Mouse (Mus musculus) hindbrain, postnatal 0 days (tissue): ENCODE measurements at regions not wholly inside any gene's neighbourhood (a gene's known extent, or its start where the extent isn't known, plus 50 kb on each side); places are given as distances from the start of the nearest gene placed in this dataset.

Experiments
- ATAC-seq: fragments of 200-750 bp; cut with Nextera tagmentation; 2 replicates; pipeline ENCODE4 v1.8.0; 2017; ENCODE audit warnings: mild to moderate bottlenecking, moderate TSS enrichment, moderate library complexity
- DNase-seq: peaks from one replicate; pipeline ENCODE4 v3.0.0-alpha.2; 2015; ENCODE audit warnings: low spot score
- H3K27ac ChIP-seq: fragments of 300-500 bp; sonication (generic); 2 replicates; pipeline ENCODE4 v1.5.1; 2014; ENCODE audit warnings: mild to moderate bottlenecking
- H3K27me3 ChIP-seq: fragments of 300-500 bp; sonication (generic); 2 replicates; pipeline ENCODE4 v1.6.1; 2014; ENCODE audit warnings: low read length, mixed read lengths; ENCODE audit not compliant: insufficient read depth
- H3K36me3 ChIP-seq: fragments of 300-500 bp; sonication (generic); 2 replicates; pipeline ENCODE4 v1.6.1; 2014; ENCODE audit warnings: low read length, mixed read lengths; ENCODE audit not compliant: insufficient read depth
- H3K4me1 ChIP-seq: fragments of 300-500 bp; sonication (generic); 2 replicates; pipeline ENCODE4 v1.6.1; 2014; ENCODE audit warnings: antibody characterized with exemption, low read length, mixed read lengths; ENCODE audit not compliant: insufficient read depth
- H3K4me2 ChIP-seq: fragments of 300-500 bp; sonication (generic); 2 replicates; pipeline ENCODE4 v1.6.1; 2014; ENCODE audit warnings: low read depth, mild to moderate bottlenecking, low read length, moderate library complexity, mixed read lengths
- H3K4me3 ChIP-seq: fragments of 300-500 bp; sonication (generic); 2 replicates; pipeline ENCODE4 v1.5.1; 2014; ENCODE audit warnings: low read length
- H3K9ac ChIP-seq: fragments of 300-500 bp; sonication (generic); replicated peaks from 2 replicates; pipeline ENCODE4 v1.6.1; 2014; ENCODE audit warnings: mild to moderate bottlenecking, low read length, moderate library complexity, mixed read lengths
- H3K9me3 ChIP-seq: fragments of 300-500 bp; sonication (generic); 2 replicates; pipeline ENCODE4 v1.6.1; 2016; ENCODE audit warnings: low read length, mixed read lengths
- CTCF ChIP-seq: IDR thresholded peaks from 2 replicates; pipeline ENCODE4 v1.5.1; 2016; ENCODE audit warnings: antibody characterized with exemption, control low read depth, low read depth
- WGBS: fragments of 180-500 bp; shearing (Covaris S2); extraction: QIAGEN DNeasy Blood & Tissue Kit; methylation state at CpG from one replicate; pipeline ENCODE4 v1.1.7; 2014; 5-methylcytosine and 5-hydroxymethylcytosine counted together

GRCm38 (mm10) chr4:82062726-82063125 is 620.1 kb upstream of the Mpdz start:
- H3K4me2 ChIP-seq: no peak overlapping the region
- H3K9ac ChIP-seq: no peak overlapping the region
- no peak overlapping the region for H3K27ac ChIP-seq
- H3K9me3 ChIP-seq: no peaks in the 10 kb centered on the region
- H3K4me1 ChIP-seq: no peaks in the 10 kb centered on the region
- ATAC-seq: no peak
- H3K4me3 ChIP-seq: no peak overlapping the region
- DNase-seq: no peak
- no peaks in the 10 kb centered on the region for H3K27me3 ChIP-seq
- H3K36me3 ChIP-seq: no peaks in the 10 kb centered on the region
- no peak for TF ChIP-seq CTCF
- WGBS: 86% methylated on average over 5 of the region's 5 CpGs

DNA sequence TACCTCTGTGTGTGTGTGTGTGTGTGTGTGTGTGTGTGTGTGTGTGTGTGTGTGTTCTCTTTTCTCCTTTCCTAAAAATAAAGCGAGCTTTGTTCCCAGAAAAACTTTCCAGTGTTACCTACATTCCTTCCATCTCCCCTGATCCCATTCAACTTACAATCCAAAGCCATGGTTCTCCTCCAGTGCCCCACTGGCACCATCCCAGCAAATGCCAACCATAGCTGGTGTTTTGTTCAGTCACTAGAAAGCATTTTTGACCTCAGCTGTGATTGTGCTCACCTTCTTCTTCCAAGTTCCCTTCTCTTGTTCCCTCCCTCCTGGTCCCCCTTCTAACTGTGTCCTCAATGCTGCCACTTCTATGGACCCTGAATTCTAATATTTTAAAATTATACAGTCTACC is 614.1 kb upstream of the Mpdz start:
- Histone ChIP-seq H3K4me1 (no peaks in the 10 kb centered on the region), H3K4me2 (no peak overlapping the region), H3K27me3 (no peaks in the 10 kb centered on the region), H3K27ac (no peak overlapping the region), H3K9ac (no peak overlapping the region), H3K36me3 (no peaks in the 10 kb centered on the region), H3K4me3 (no peak overlapping the region), H3K9me3 (no peaks in the 10 kb centered on the region)
- ATAC-seq (no peak), DNase-seq (no peak)
- 82% methylated on average over 1 of the region's 1 CpGs for WGBS
- no peak for TF ChIP-seq CTCF

DNA sequence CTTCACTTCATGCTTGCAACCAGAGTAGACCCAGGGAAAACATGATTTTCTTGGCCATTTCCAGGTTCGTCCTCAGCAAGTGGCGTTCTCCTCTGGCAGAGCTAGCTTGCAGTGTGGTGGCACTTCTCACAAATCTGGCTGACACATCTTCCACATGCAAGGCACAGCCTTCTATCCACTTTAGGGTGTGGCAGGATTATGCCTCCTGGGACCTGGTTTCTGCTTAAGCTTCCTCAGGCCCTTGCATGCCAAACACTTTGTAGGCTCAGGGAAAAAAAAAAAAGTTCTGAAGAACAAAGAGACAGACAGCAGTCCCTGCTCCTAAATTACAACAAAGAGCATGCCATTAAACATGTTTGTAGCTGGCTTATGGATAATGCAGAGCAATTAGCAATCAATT is 605.6 kb upstream of the Mpdz start:
- no peak overlapping the region for H3K4me2 ChIP-seq

GRCm38 (mm10) chr4:82037473-82037872 is 594.9 kb upstream of the Mpdz start:
- no peak overlapping the region for H3K27ac ChIP-seq
- no peaks in the 10 kb centered on the region for H3K27me3 ChIP-seq
- 95% methylated on average over 1 of the region's 1 CpGs for WGBS
- H3K4me1 ChIP-seq: no peaks in the 10 kb centered on the region
- ATAC-seq (no peak), DNase-seq (no peak)
- no peak overlapping the region for H3K9ac ChIP-seq
- H3K4me3 ChIP-seq: no peak overlapping the region
- no peak for TF ChIP-seq CTCF
- H3K9me3 ChIP-seq: no peaks in the 10 kb centered on the region
- no peak overlapping the region for H3K4me2 ChIP-seq
- no peaks in the 10 kb centered on the region for H3K36me3 ChIP-seq

More for the DNA sequence above, 605.6 kb upstream of the Mpdz start:
- H3K4me1 ChIP-seq: no peaks in the 10 kb centered on the region
- 87% methylated on average over 2 of the region's 2 CpGs for WGBS
- H3K9me3 ChIP-seq: no peaks in the 10 kb centered on the region
- H3K27ac ChIP-seq: no peak overlapping the region
- no peaks in the 10 kb centered on the region for H3K27me3 ChIP-seq
- DNase-seq: no peak
- ATAC-seq: no peak
- no peak for TF ChIP-seq CTCF
- no peak overlapping the region for H3K4me3 ChIP-seq
- no peak overlapping the region for H3K9ac ChIP-seq
- H3K36me3 ChIP-seq: no peaks in the 10 kb centered on the region

- DNase-seq (no peak), ATAC-seq (no peak)
- no peaks in the 10 kb centered on the region for H3K36me3 ChIP-seq
- no peak overlapping the region for H3K4me2 ChIP-seq
- H3K4me3 ChIP-seq: no peak overlapping the region
- no peak overlapping the region for H3K9ac ChIP-seq
- no peak overlapping the region for H3K27ac ChIP-seq
- no peaks in the 10 kb centered on the region for H3K27me3 ChIP-seq
- WGBS: 37% methylated on average over 3 of the region's 3 CpGs
- no peaks in the 10 kb centered on the region for H3K9me3 ChIP-seq
- TF ChIP-seq CTCF: no peak
- no peaks in the 10 kb centered on the region for H3K4me1 ChIP-seq
Measured at GRCm38 (mm10) chr4:82035074-82035703, 592.6 kb upstream of the Mpdz start.

GRCm38 (mm10) chr4:82029237-82029636 is 586.6 kb upstream of the Mpdz start:
- no peak for TF ChIP-seq CTCF
- ATAC-seq (no peak), DNase-seq (no peak)
- no peaks in the 10 kb centered on the region for H3K9me3 ChIP-seq
- H3K36me3 ChIP-seq: no peaks in the 10 kb centered on the region
- H3K9ac ChIP-seq: no peak overlapping the region
- WGBS: 80% methylated on average over 9 of the region's 9 CpGs
- H3K4me1 ChIP-seq: no peaks in the 10 kb centered on the region
- H3K27ac ChIP-seq: no peak overlapping the region
- H3K4me2 ChIP-seq: no peak overlapping the region
- no peak overlapping the region for H3K4me3 ChIP-seq
- H3K27me3 ChIP-seq: no peaks in the 10 kb centered on the region

- 34% methylated on average over 9 of the region's 9 CpGs for WGBS
- Histone ChIP-seq H3K27me3 (no peaks in the 10 kb centered on the region), H3K4me2 (peak overlapping the region; percentile 38; the same call in 1 of the 2 replicates), H3K27ac (no peak overlapping the region), H3K9me3 (no peaks in the 10 kb centered on the region), H3K36me3 (no peaks in the 10 kb centered on the region), H3K4me1 (no peaks in the 10 kb centered on the region), H3K9ac (no peak overlapping the region), H3K4me3 (0 out of 2 replicates have a peak overlapping the region, but pooled peaks have one; percentile 6)
- DNase-seq (peak; percentile 49), ATAC-seq (peak; percentile 72)
- no peak for TF ChIP-seq CTCF
Measured at GRCm38 (mm10) chr4:82027447-82027881, 584.8 kb upstream of the Mpdz start.
